Mouse (Mus musculus): ENCODE measurements around the gene Melk.
A peak's percentile ranks its signal among the peaks of the same experiment; 100 is the strongest.

Melk gene

GRCm38 (mm10) chr4:44300781-44301750, at the start of gene Melk:
Gene Melk (plus strand): TSS chr4:44300876.
- peak; percentile 18 for DNase-seq (ENCODE audit: low read depth, low spot score)

GRCm38 (mm10) chr4:44251521-44251920, 49.2 kb upstream of the Melk start:
- no peak for DNase-seq (ENCODE audit: low read depth, low spot score)

GRCm38 (mm10) chr4:44251966-44252916, 48.4 kb upstream of the Melk start:
- no peak for DNase-seq (ENCODE audit: low read depth, low spot score)

GRCm38 (mm10) chr4:44253191-44253590, 47.5 kb upstream of the Melk start:
- no peak for DNase-seq (ENCODE audit: low read depth, low spot score)

- DNase-seq (ENCODE audit: low read depth, low spot score): no peak
Observed at GRCm38 (mm10) chr4:44254579-44254978, 46.1 kb upstream of the Melk start.

- no peak for DNase-seq (ENCODE audit: low read depth, low spot score)
Observed at GRCm38 (mm10) chr4:44259126-44259525, 41.5 kb upstream of the Melk start.

GRCm38 (mm10) chr4:44260244-44260643, 40.4 kb upstream of the Melk start:
- no peak for DNase-seq (ENCODE audit: low read depth, low spot score)

GRCm38 (mm10) chr4:44265500-44265899, 35.2 kb upstream of the Melk start:
- DNase-seq (ENCODE audit: low read depth, low spot score): no peak

- DNase-seq (ENCODE audit: low read depth, low spot score): no peak
Observed at GRCm38 (mm10) chr4:44267437-44267836, 33.2 kb upstream of the Melk start.

- no peak for DNase-seq (ENCODE audit: low read depth, low spot score)
Observed at GRCm38 (mm10) chr4:44269376-44269817, 31.3 kb upstream of the Melk start.

- DNase-seq (ENCODE audit: low read depth, low spot score): no peak
Observed at GRCm38 (mm10) chr4:44271134-44271533, 29.5 kb upstream of the Melk start.

GRCm38 (mm10) chr4:44281597-44282265, 18.9 kb upstream of the Melk start:
- DNase-seq (ENCODE audit: low read depth, low spot score): no peak

- peak; percentile 21 for DNase-seq (ENCODE audit: low read depth, low spot score)
Observed at GRCm38 (mm10) chr4:44292534-44292933, 8.1 kb upstream of the Melk start.

- DNase-seq (ENCODE audit: low read depth, low spot score): no peak
Observed at GRCm38 (mm10) chr4:44295837-44296236, 4.8 kb upstream of the Melk start.

GRCm38 (mm10) chr4:44306585-44306984, 5.9 kb downstream of the Melk start:
- no peak for DNase-seq (ENCODE audit: low read depth, low spot score)

GRCm38 (mm10) chr4:44310429-44310828, 9.8 kb downstream of the Melk start:
- no peak for DNase-seq (ENCODE audit: low read depth, low spot score)

- DNase-seq (ENCODE audit: low read depth, low spot score): no peak
Observed at GRCm38 (mm10) chr4:44310911-44311310, 10.2 kb downstream of the Melk start.

- no peak for DNase-seq (ENCODE audit: low read depth, low spot score)
Observed at GRCm38 (mm10) chr4:44316270-44316809, 15.7 kb downstream of the Melk start.

GRCm38 (mm10) chr4:44320448-44320847, 19.8 kb downstream of the Melk start:
- no peak for DNase-seq (ENCODE audit: low read depth, low spot score)

GRCm38 (mm10) chr4:44322124-44322523, 21.4 kb downstream of the Melk start:
- DNase-seq (ENCODE audit: low read depth, low spot score): no peak

GRCm38 (mm10) chr4:44325453-44325852, 24.8 kb downstream of the Melk start:
- DNase-seq (ENCODE audit: low read depth, low spot score): no peak

Data from skeletal muscle tissue, adult 2 months (tissue).